Mouse (Mus musculus): Measurements from ENCODE around the gene Paxbp1. TPM values are rescaled to one million over a fixed set of nuclear protein-coding genes. Genes with fewer than 3 reads are reported as not detected.

The Paxbp1 gene
- polyA plus RNA-seq, 1 experiment from 2014 or later = 36.2 TPM

DNA sequence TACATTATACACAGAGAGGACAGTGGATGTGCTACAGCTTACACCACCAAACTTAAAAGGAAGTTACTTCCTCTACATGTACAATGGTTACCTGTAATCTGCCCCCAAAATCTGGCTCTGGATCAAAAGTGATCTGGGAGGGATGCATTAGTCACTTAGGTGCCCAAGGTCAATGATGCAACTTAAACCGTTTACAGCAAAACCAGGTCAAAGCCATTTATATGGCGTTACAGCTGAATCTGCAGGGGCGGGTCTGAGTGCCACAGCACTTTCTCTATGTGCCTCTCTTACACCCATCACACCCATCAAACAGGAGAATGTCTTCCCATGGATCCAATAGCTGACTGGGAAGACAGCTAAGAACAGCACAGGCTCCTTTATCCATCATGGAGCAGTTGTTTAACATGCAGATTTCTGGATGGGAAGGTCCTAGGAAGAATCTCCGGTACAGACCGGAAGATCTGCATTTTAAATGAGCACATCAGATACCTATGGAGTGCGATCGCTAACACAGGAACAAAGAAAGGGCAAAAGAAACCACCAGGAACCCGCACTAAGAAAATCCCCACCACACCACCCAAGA, 15.1 kb downstream of the Paxbp1 start:
- 93% methylated on average over 8 of the region's 8 CpGs for WGBS (ENCODE audit: missing documents)
- no peak overlapping the region for H3K27ac ChIP-seq
- no peak overlapping the region for H3K4me3 ChIP-seq (ENCODE audit: inconsistent target)
- H3K79me2 ChIP-seq (ENCODE audit: inconsistent target) = peaks cover 29% of the 10 kb centered on the region; the same call in 1 of the 2 replicates
- H3K36me3 ChIP-seq (ENCODE audit: inconsistent target) = peaks cover 67% of the 10 kb centered on the region

DNA sequence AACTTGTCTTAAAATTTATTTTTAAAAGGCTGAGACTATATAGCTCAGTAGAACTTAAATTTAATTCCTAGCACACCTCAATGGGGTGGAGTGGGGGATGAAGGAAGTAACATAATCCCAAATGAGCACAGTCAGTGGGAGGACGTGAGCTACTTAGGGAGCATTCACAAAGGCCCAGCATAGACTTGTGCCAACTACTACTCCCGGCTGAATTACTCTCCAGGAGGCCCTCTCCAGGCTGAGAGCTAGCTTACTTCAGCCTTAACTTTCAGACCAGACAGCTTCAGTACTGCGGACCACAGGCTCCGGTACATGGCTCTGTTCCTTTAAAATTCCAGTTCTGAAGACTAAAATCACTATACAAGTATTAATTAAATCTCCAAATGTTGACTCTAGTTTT, 18.1 kb downstream of the Paxbp1 start:
- no peak overlapping the region for H3K27ac ChIP-seq
- peaks cover 74% of the 10 kb centered on the region for H3K36me3 ChIP-seq (ENCODE audit: inconsistent target)
- peaks cover 29% of the 10 kb centered on the region; the same call in 1 of the 2 replicates for H3K79me2 ChIP-seq (ENCODE audit: inconsistent target)
- H3K4me3 ChIP-seq (ENCODE audit: inconsistent target) = no peak overlapping the region
- 100% methylated on average over 2 of the region's 4 CpGs for WGBS (ENCODE audit: missing documents)

DNA sequence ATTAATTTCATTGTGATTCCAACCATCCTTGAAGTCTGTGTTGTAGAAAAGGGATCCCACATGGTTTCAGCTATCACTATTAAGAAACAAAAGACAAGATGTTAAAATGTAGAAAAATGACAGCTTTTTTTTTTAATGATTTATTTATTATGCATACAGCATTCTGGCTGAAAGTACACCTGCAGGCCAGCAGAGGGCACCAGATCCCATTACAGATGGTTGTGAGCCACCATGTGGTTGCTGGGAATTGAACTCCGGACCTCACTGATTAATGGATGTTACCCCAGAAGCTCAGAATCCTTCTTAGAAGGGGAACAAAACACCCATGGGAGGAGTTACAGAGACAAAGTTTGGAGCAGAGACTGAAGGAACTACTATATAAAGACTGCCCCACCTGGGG, 21.0 kb downstream of the Paxbp1 start:
- no peak overlapping the region for H3K4me3 ChIP-seq (ENCODE audit: inconsistent target)
- H3K36me3 ChIP-seq (ENCODE audit: inconsistent target) = peaks cover 73% of the 10 kb centered on the region
- WGBS (ENCODE audit: missing documents) = 85% methylated on average over 1 of the region's 1 CpGs
- peaks cover 7% of the 10 kb centered on the region; the same call in 1 of the 2 replicates for H3K79me2 ChIP-seq (ENCODE audit: inconsistent target)
- H3K27ac ChIP-seq = no peak overlapping the region

DNA sequence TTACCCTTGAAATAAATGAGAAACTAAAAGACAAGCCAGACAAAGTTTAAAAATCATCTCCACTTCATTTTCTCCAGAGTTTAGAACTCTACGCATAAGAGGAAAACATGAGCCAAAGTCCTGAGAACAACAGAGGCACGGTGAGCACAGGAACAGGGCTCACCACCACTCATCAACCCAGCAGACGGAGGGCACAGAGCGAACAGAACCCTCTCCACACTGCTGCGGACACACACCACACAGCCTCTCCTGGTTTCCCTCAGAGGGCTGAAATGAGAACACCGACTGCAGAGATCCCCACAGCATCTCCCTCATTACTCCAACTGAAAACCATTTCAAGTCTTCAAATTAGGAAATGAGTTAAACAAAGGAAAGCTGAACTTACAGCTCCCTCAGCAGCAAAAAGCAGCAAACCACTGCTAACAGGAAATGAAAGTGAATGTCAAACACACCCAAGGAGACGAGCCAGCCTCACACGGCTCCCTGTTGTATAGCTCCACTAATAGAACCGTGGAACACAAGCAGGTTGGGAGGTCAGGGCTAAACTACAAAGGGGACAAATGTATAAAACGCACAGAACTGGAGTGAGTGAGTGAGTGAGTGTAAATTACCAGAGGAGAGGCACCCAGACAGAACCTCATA, 23.4 kb downstream of the Paxbp1 start:
- Histone ChIP-seq H3K27ac (peak overlapping the region; percentile 43), H3K4me3 (ENCODE audit: inconsistent target) (no peak overlapping the region), H3K79me2 (ENCODE audit: inconsistent target) (no peaks in the 10 kb centered on the region; the same call in 1 of the 2 replicates), H3K36me3 (ENCODE audit: inconsistent target) (peaks cover 70% of the 10 kb centered on the region)
- 59% methylated on average over 10 of the region's 10 CpGs for WGBS (ENCODE audit: missing documents)

DNA sequence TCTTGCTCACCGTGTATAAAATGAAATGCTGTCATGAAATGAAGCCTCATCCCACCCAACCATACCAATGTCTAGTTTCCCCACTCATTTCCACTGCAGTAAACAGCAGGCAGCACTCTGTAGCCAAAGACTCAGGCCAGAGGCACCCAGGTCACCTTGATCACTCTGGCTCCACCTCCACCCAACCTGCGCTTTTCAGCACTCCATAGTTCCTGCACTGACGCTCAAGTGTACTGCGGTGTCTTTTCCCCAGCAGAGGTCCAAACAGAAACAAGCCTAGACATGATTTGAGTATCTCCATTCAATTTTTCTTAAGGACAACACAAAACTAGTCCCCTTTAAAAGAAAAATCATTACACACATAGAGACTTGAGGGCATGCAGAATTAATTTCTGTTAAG, 24.9 kb downstream of the Paxbp1 start:
- no peak overlapping the region for H3K27ac ChIP-seq
- H3K4me3 ChIP-seq (ENCODE audit: inconsistent target) = no peak overlapping the region
- H3K36me3 ChIP-seq (ENCODE audit: inconsistent target) = peaks cover 69% of the 10 kb centered on the region
- no peaks in the 10 kb centered on the region; the same call in 1 of the 2 replicates for H3K79me2 ChIP-seq (ENCODE audit: inconsistent target)
- 96% methylated on average over 4 of the region's 4 CpGs for WGBS (ENCODE audit: missing documents)

DNA sequence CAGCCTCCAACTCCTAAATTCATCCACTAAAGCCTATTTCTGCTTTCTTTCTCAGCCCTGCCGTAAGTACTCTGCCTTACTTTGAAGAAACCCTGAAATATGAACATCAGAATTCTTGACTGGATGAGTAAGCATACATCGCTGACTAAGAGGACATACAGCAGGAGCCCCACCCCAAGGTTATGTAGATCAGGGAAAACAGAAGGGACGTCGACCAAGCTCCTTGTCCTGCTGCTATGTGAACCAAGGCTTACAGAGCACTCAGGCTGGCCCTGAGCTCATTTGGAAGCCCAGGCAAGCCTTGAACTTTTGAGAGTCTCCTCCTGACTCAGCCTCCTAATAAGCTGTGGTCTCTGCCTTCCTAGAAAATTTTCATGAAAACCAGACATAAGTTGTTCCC, 28.6 kb downstream of the Paxbp1 start:
- Histone ChIP-seq H3K4me3 (ENCODE audit: inconsistent target) (no peak overlapping the region), H3K79me2 (ENCODE audit: inconsistent target) (no peaks in the 10 kb centered on the region; the same call in 1 of the 2 replicates), H3K27ac (no peak overlapping the region), H3K36me3 (ENCODE audit: inconsistent target) (peaks cover 47% of the 10 kb centered on the region)
- WGBS (ENCODE audit: missing documents) = 75% methylated on average over 4 of the region's 4 CpGs

DNA sequence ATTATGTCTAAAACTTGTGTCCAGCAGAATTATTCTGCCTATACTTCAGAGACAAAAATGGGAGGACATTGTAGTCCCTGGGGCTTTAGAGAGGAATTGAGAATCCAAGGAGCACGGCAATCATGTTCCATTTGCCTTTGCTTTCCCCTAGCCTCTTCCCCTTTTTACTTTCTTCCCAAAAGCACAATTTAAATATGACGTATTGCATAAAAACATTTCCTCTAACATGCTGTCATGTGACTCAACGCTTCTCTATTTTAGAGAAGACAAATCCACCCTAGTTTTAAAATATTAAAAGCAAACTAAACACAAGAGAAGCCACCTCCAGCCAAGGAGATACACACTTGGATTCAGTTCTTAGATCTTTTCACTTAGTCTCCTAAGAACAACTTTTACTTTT, 32.5 kb downstream of the Paxbp1 start:
- H3K79me2 ChIP-seq (ENCODE audit: inconsistent target) = peaks cover 39% of the 10 kb centered on the region
- H3K4me3 ChIP-seq (ENCODE audit: inconsistent target) = peak overlapping the region; percentile 56
- peak overlapping the region; percentile 98 for H3K27ac ChIP-seq
- peaks cover 32% of the 10 kb centered on the region for H3K36me3 ChIP-seq (ENCODE audit: inconsistent target)
- 0% methylated on average over 3 of the region's 3 CpGs for WGBS (ENCODE audit: missing documents)

DNA sequence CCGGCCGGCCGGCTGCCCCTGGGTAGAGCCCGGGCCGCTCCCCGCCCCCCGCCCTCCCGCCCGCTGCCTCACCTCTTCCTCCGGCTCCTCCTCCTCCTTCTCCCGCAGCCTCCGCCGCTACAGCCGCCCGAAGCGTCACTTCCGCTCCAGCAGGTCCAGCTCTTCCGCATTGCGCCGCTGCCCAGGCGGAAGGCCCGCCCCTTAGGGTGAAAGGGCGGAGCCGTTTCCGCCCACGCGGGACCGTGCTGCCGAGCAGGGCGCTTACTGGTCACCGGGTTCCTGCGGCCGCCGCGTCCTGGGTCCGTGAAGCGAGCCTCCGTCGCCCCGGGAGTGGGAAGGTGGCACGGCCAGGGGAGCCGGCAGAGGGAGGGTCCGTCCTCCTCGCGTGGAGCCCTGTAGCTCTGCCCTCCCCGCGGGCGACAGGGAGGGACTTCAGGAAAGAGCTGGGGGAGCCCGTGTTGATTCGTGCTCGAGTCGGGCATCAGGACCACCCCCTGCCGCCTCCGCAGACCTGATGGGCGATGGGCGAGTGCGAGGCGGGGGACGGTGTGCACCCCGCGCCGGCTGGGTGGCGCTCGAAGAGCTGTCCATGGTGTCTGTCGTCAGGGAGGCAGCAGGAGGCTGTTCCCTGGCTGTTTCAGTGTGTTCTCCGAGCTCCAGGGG, 33.2 kb downstream of the Paxbp1 start, which contains the start of gene Synj1:
Gene Synj1 (minus strand): TSS at position 288 of the 663 bp plus-strand sequence.
- H3K79me2 ChIP-seq (ENCODE audit: inconsistent target) = peaks cover 46% of the 10 kb centered on the region
- peaks cover 27% of the 10 kb centered on the region for H3K36me3 ChIP-seq (ENCODE audit: inconsistent target)
- peak within 1 kb of the TSS; percentile 98 for H3K27ac ChIP-seq
- under 1% methylated on average over 48 of the region's 66 CpGs for WGBS (ENCODE audit: missing documents)
- H3K4me3 ChIP-seq (ENCODE audit: inconsistent target) = peak within 1 kb of the TSS; percentile 94

DNA sequence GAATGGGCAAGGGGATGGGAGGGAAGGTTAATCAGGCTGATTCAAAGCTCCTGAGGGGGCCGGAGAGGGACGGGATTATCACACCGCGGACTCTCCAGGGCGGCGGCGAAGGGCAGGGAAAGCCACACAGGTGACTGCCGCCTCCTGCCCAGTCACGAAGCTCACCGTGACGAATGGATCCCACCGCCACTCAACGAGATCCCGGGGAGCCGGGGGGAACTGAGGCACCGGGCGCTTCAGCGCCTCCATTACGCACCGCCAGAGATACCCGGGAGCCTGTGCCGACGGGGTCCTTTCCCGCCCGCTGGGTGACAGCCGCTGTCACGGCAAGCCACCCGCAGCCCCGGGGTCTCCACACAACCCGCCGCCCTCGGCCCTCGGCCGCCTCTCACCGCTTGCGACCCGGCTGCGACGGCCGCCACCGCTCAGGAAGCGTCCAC, 33.7 kb downstream of the Paxbp1 start:
- peak overlapping the region; percentile 94 for H3K4me3 ChIP-seq (ENCODE audit: inconsistent target)
- H3K27ac ChIP-seq = peak overlapping the region; percentile 86
- peaks cover 22% of the 10 kb centered on the region for H3K36me3 ChIP-seq (ENCODE audit: inconsistent target)
- WGBS (ENCODE audit: missing documents) = under 1% methylated on average over 37 of the region's 42 CpGs
- H3K79me2 ChIP-seq (ENCODE audit: inconsistent target) = peaks cover 51% of the 10 kb centered on the region

DNA sequence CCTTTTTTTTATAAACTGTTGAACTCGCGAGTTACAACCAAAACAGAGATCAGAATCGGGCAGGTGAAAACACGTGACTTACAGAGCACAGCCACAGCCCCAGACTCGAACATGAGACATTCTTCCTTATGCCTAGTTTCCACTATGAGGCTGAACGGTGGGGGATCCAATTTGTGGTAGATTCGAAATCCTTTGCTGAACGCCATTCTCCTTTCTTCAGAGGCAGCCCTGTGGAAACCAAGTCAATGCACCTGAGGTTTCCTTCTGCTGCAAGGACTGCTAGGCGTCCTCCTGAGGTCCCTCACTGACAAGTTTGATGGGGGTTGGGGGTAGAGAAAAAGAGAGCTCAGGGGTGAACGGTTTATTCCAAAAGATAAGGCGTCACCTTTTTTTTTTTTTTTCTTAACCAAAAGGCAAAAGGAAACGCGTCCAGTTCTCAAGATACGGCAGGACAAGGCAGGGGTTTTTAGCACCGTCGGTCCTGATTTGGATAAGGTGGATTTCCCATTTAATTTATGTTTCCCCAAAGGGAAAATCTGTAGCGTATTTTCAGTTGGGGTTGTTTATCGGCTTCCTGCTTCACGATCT, 34.3 kb downstream of the Paxbp1 start:
- H3K27ac ChIP-seq = peak overlapping the region; percentile 86
- H3K4me3 ChIP-seq (ENCODE audit: inconsistent target) = peak overlapping the region; percentile 94
- 4% methylated on average over 19 of the region's 19 CpGs for WGBS (ENCODE audit: missing documents)

DNA sequence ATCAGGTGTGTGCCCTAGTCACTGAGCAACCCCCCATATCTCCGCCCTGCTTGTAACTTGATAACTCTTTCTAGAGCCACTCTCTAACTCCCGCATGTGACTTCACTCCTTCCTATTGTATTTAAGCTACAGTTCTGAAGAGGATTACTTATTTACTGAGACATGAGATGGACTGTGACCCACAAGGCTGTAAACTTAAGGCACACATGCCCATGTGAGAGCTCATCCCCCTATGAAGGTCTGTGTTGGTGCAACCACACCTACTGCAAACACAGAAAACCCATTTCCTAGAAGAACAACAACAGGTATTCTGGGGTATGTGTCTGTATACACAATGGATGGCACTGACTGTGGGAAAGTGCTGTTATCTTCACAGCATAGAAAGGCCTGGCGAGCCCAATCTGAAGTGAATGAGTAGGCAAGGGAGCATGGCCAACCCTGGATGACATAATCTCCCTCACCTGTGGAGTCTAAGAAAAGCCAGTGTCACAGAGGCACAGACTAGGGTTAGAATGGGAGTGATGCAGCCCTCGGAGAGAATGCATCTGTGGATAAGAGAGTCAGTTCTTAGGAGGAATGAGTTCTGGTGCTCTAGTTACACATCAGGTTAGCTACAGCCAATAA, 39.3 kb downstream of the Paxbp1 start:
- Histone ChIP-seq H3K79me2 (ENCODE audit: inconsistent target) (peaks cover 86% of the 10 kb centered on the region), H3K36me3 (ENCODE audit: inconsistent target) (peaks cover 12% of the 10 kb centered on the region; the same call in 1 of the 2 replicates), H3K4me3 (ENCODE audit: inconsistent target) (no peak overlapping the region), H3K27ac (no peak overlapping the region)
- WGBS (ENCODE audit: missing documents) = 95% methylated on average over 4 of the region's 4 CpGs

More for the DNA sequence above, 34.3 kb downstream of the Paxbp1 start:
- peaks cover 16% of the 10 kb centered on the region; the same call in 1 of the 2 replicates for H3K36me3 ChIP-seq (ENCODE audit: inconsistent target)
- H3K79me2 ChIP-seq (ENCODE audit: inconsistent target) = peaks cover 57% of the 10 kb centered on the region

DNA sequence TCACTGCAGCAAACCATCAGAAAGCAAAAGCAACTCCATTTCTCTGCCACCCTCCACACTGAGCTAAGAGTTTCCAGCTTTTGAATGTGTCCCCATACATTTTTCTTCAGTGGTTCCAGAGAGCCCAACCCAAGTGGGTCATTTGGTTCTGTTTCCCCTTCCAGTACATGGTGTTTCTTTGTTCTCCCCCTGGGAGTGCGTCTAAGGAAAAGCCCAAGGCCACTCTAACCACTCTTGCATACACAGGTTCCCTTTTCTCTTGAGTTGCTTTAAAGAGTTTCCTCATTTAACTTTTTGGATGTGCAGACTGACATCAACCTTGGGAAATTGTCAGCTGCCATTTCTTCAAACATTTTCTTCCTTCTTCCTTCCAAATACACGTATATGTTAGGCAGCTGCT, 43.2 kb downstream of the Paxbp1 start:
- H3K36me3 ChIP-seq (ENCODE audit: inconsistent target) = 0 out of 2 replicates have a peak, but pooled peaks cover 5% of the 10 kb centered on the region
- 4% methylated on average over 2 of the region's 2 CpGs for WGBS (ENCODE audit: missing documents)
- H3K4me3 ChIP-seq (ENCODE audit: inconsistent target) = no peak overlapping the region
- peaks cover 86% of the 10 kb centered on the region for H3K79me2 ChIP-seq (ENCODE audit: inconsistent target)
- H3K27ac ChIP-seq = peak overlapping the region; percentile 59

DNA sequence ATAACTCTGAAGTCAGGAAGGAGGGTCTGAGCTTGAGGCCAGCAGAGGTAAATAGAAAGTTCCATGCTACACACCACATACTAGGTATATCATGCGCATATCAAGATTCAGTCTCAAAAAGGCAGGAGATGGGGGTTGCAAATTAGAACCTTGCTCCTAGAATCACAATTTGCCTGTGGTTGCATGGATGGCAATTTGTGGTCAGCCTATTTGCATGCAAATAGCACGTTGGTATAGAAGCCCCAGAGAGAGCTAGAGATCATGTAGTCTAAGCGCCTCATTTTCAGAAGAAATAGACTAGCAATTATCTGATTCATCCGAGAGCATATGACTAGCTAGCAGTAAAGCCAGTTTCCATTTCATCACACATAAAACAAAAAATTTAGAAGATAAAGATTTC, 44.5 kb downstream of the Paxbp1 start:
- Histone ChIP-seq H3K4me3 (ENCODE audit: inconsistent target) (no peak overlapping the region), H3K36me3 (ENCODE audit: inconsistent target) (0 out of 2 replicates have a peak, but pooled peaks cover 5% of the 10 kb centered on the region), H3K27ac (no peak overlapping the region), H3K79me2 (ENCODE audit: inconsistent target) (peaks cover 83% of the 10 kb centered on the region)
- 79% methylated on average over 4 of the region's 4 CpGs for whole genome bisulfite sequencing (ENCODE audit: missing documents)

DNA sequence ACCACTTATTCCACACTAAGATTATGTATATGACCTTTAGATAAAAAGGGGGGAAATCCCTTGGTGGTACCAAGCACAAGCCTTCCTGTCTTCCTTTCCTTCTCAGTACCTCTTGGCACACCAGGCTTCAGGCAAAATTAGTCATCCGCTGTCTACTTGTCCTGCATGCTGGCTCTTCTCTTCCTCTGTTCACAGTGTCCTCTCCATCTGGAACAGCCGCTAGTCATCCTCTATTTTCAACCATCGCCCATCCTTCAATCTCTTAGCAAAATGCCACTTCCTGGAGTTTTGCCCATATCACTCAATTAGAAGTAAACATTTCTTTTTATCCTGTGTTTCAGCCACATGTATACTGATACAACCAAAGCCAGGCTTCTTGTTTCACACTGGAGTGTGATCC, 46.5 kb downstream of the Paxbp1 start:
- H3K79me2 ChIP-seq (ENCODE audit: inconsistent target) = peaks cover 83% of the 10 kb centered on the region
- H3K4me3 ChIP-seq (ENCODE audit: inconsistent target) = no peak overlapping the region
- 97% methylated on average over 3 of the region's 3 CpGs for WGBS (ENCODE audit: missing documents)
- H3K36me3 ChIP-seq (ENCODE audit: inconsistent target) = peaks cover 7% of the 10 kb centered on the region
- no peak overlapping the region for H3K27ac ChIP-seq

All from macrophage (primary cell).